Mouse (Mus musculus): ENCODE results near the gene Cylc1. TPM values are rescaled to one million over a fixed set of nuclear protein-coding genes. Genes with fewer than 3 reads are reported as not detected.

Cylc1 gene
- not detected in 2 replicates for polyA plus RNA-seq (2015; fragmentation: Nextera tagmentation; extraction: Ambion mirVana)

DNA sequence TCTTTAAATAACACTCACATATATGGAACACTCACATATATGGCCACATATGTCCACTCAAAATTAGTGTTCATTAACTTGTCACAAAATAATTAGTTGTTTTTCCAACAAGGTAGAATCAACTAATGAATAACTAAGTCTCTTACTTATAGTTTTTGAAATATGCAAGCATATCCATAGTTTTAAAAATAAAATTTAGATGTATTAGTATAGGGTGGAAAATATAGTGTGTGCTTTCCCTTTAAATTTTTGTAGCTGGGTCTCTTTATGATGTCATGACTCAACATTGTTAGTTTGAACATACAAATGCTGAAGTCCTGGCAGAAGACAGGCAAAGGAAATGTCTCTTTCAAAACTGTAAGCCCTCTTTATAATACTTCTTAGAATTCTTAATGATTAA is at the start of gene Cylc1:
Gene Cylc1 (plus strand): TSS at position 301 of the 400 bp plus-strand sequence.
- Histone ChIP-seq H3K27ac (ENCODE audit: low read depth) (no peak within 1 kb of the TSS), H3K9me3 (ENCODE audit: low read length) (no peaks in the 10 kb centered on the region), H3K9ac (replicated peaks) (no peak within 1 kb of the TSS), H3K4me2 (ENCODE audit: low read depth, low read length) (no peak within 1 kb of the TSS), H3K4me3 (ENCODE audit: low read depth, low read length) (no peak within 1 kb of the TSS), H3K27me3 (ENCODE audit: insufficient read depth, low read length) (no peaks in the 10 kb centered on the region), H3K4me1 (ENCODE audit: insufficient read depth) (no peaks in the 10 kb centered on the region), H3K36me3 (replicated peaks; ENCODE audit: insufficient read depth, low read length) (no peaks in the 10 kb centered on the region)
- TF ChIP-seq EP300 (IDR thresholded peaks at IDR 0.05; ENCODE audit: low read depth) (no peak), CTCF (IDR thresholded peaks at IDR 0.05; ENCODE audit: low read depth) (no peak)
- ATAC-seq = no peak
- no peak for DNase-seq

DNA sequence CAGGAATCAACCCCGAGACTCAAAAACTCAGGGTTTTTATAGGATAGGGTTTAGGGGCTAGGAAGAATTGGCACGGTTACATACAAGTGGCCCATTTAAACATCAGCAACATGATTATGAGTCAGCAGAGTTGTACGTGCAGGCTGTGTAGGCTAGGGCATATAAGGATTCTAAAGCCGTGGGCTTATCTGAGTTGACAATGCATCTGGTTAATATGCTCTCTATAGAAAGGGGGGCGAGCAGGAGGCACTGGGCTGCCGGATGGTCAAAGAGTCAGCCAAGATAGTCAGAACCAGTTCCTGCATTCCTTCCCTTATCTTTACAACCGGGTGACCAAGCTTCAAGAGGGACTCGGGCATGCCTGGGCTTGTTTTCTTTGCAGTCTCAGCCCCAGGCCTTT is 31.5 kb upstream of the Cylc1 start:
- no peak for ATAC-seq
- WGBS (ENCODE audit: insufficient replicate concordance) = 62% methylated on average over 8 of the region's 8 CpGs
- H3K4me1 ChIP-seq (ENCODE audit: insufficient read depth) = no peaks in the 10 kb centered on the region
- no peak overlapping the region for H3K9ac ChIP-seq (replicated peaks)
- TF ChIP-seq EP300 (IDR thresholded peaks at IDR 0.05; ENCODE audit: low read depth) (no peak), CTCF (IDR thresholded peaks at IDR 0.05; ENCODE audit: low read depth) (no peak)
- no peak overlapping the region for H3K27ac ChIP-seq (ENCODE audit: low read depth)
- H3K4me3 ChIP-seq (ENCODE audit: low read depth, low read length) = no peak overlapping the region
- H3K4me2 ChIP-seq (ENCODE audit: low read depth, low read length) = no peak overlapping the region
- H3K27me3 ChIP-seq (ENCODE audit: insufficient read depth, low read length) = no peaks in the 10 kb centered on the region
- no peak for DNase-seq
- no peaks in the 10 kb centered on the region for H3K36me3 ChIP-seq (replicated peaks; ENCODE audit: insufficient read depth, low read length)
- no peaks in the 10 kb centered on the region for H3K9me3 ChIP-seq (ENCODE audit: low read length)

DNA sequence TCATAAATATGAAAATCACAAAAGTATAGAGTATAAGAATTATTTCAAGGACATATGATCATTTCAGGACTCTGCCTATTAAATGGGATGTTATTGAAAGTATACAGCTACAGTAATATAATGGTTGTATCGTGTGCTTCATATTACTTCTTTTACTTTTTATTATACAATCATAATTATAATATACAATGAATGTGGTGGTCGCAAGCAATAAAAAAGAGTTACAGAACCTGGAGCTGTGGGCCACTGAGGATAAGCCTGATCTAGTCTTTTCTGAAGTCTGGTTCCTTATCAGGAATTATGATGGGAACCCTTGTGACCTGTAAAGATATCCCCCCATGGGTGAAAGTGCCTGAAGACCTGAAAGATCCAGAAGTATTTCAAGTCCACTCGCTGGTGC is 57.8 kb downstream of the Cylc1 start, which contains the start of gene Gm10112:
Gene Gm10112 (plus strand): TSS at position 301 of the 400 bp plus-strand sequence.
- Histone ChIP-seq H3K9me3 (ENCODE audit: low read length) (no peaks in the 10 kb centered on the region), H3K27me3 (ENCODE audit: insufficient read depth, low read length) (no peaks in the 10 kb centered on the region), H3K27ac (ENCODE audit: low read depth) (no peak within 1 kb of the TSS), H3K4me1 (ENCODE audit: insufficient read depth) (no peaks in the 10 kb centered on the region), H3K4me3 (ENCODE audit: low read depth, low read length) (no peak within 1 kb of the TSS), H3K4me2 (ENCODE audit: low read depth, low read length) (no peak within 1 kb of the TSS), H3K36me3 (replicated peaks; ENCODE audit: insufficient read depth, low read length) (no peaks in the 10 kb centered on the region), H3K9ac (replicated peaks) (no peak within 1 kb of the TSS)
- WGBS (ENCODE audit: insufficient replicate concordance) = 80% methylated on average over 3 of the region's 3 CpGs
- ATAC-seq (no peak), DNase-seq (no peak)
- no peak for TF ChIP-seq EP300 (IDR thresholded peaks at IDR 0.05; ENCODE audit: low read depth)
- TF ChIP-seq CTCF (IDR thresholded peaks at IDR 0.05; ENCODE audit: low read depth) = no peak

Other genes starting within 250 kb of the Cylc1 start
- gene Gm10112, start 57.9 kb downstream of the Cylc1 start, polyA plus RNA-seq (2015; fragmentation: Nextera tagmentation; extraction: Ambion mirVana) = not detected in 2 replicates

Measured in liver, postnatal 0 days (tissue).